Mouse (Mus musculus) 3134 (cell line): ENCODE measurements at regions not wholly inside any gene's neighbourhood (a gene's known extent, or its start where the extent isn't known, plus 50 kb on each side); places are given as distances from the start of the nearest gene placed in this dataset.
"Not testable (repeated sequence)": the region's sequence is repeated elsewhere in the genome, so short reads cannot be mapped to it uniquely, and the experiment has no call there.

Experiments used
- DNase-seq: peaks from one replicate; pipeline ENCODE4 v3.0.0-alpha.2; 2011; ENCODE audit warnings: low spot score; ENCODE audit not compliant: insufficient read length; ENCODE audit errors: extremely low read depth

- DNase-seq, result no peak
Measured at GRCm38 (mm10) chr19:54099292-54099691, 55.3 kb downstream of the Adra2a start.

- DNase-seq, result no peak
Measured at GRCm38 (mm10) chr19:54099769-54100168, 55.8 kb downstream of the Adra2a start.

GRCm38 (mm10) chr19:54106571-54106970, 62.6 kb downstream of the Adra2a start:
- no peak for DNase-seq

- DNase-seq, result no peak
Measured at GRCm38 (mm10) chr19:54107103-54107821, 63.3 kb downstream of the Adra2a start.

- DNase-seq, result no peak
Measured at GRCm38 (mm10) chr19:54110080-54110479, 66.1 kb downstream of the Adra2a start.

- DNase-seq, result no peak
Measured at GRCm38 (mm10) chr19:54112691-54113090, 68.7 kb downstream of the Adra2a start.

- no peak for DNase-seq
Measured at GRCm38 (mm10) chr19:54113421-54113820, 69.5 kb downstream of the Adra2a start.

GRCm38 (mm10) chr19:54114588-54115317, 70.8 kb downstream of the Adra2a start:
- no peak for DNase-seq

- no peak for DNase-seq
Measured at GRCm38 (mm10) chr19:54115335-54115734, 71.4 kb downstream of the Adra2a start.

- no peak for DNase-seq
Measured at GRCm38 (mm10) chr19:54116829-54117228, 72.9 kb downstream of the Adra2a start.

- no peak for DNase-seq
Measured at GRCm38 (mm10) chr19:54117676-54118075, 73.7 kb downstream of the Adra2a start.

- peak; percentile 24 for DNase-seq
Measured at GRCm38 (mm10) chr19:54123586-54123985, 79.6 kb downstream of the Adra2a start.

GRCm38 (mm10) chr19:54151766-54152165, 107.8 kb downstream of the Adra2a start:
- DNase-seq, result not testable (repeated sequence)

GRCm38 (mm10) chr19:54154400-54154799, 110.4 kb downstream of the Adra2a start:
- no peak for DNase-seq

- DNase-seq, result peak; percentile 58
Measured at GRCm38 (mm10) chr19:54170361-54170760, 126.4 kb downstream of the Adra2a start.

GRCm38 (mm10) chr19:54174090-54175055, 130.4 kb downstream of the Adra2a start:
- DNase-seq, result no peak

- no peak for DNase-seq
Measured at GRCm38 (mm10) chr19:54175766-54176165, 131.8 kb downstream of the Adra2a start.

- DNase-seq, result no peak
Measured at GRCm38 (mm10) chr19:54177491-54177890, 133.5 kb downstream of the Adra2a start.

GRCm38 (mm10) chr19:54200407-54200806, 156.5 kb downstream of the Adra2a start:
- DNase-seq, result no peak

GRCm38 (mm10) chr19:54202456-54202855, 158.5 kb downstream of the Adra2a start:
- DNase-seq, result no peak

GRCm38 (mm10) chr19:54206819-54207218, 162.9 kb downstream of the Adra2a start:
- DNase-seq, result no peak
